Mouse (Mus musculus) spleen, embryonic (tissue): ENCODE measurements around the gene Atp8a1.

Experiments
- CTCF ChIA-PET: fragments of 350-600 bp; sonication (Branson Sonifier 250); formaldehyde crosslinking; loops from one replicate; lab custom pipeline; 2022; lab: Charles Lee

Gene Atp8a1

GRCm38 (mm10) chr5:67774186-67774585 is 73.0 kb downstream of the Atp8a1 start:
- CTCF ChIA-PET, result no interaction called here

- CTCF ChIA-PET, result interaction anchor here (0.6 kb wide), 1 partner anchor 82 kb away, joined by 7 read pairs; no protein-coding TSS in a partner anchor
Observed at GRCm38 (mm10) chr5:67768708-67769107, 78.5 kb downstream of the Atp8a1 start.

- CTCF ChIA-PET, result no interaction called here
Observed at GRCm38 (mm10) chr5:67764798-67765197, 82.4 kb downstream of the Atp8a1 start.

- CTCF ChIA-PET, result interaction anchor here (0.6 kb wide), 1 partner anchor 250 kb away, joined by 5 read pairs; no protein-coding TSS in a partner anchor
Observed at GRCm38 (mm10) chr5:67758126-67758525, 89.1 kb downstream of the Atp8a1 start.

- CTCF ChIA-PET, result interaction anchor here (0.7 to 2.5 kb wide), 2 partner anchors 257 to 366 kb away, joined by 4 to 30 read pairs; no protein-coding TSS in a partner anchor
Observed at GRCm38 (mm10) chr5:67756138-67756537, 91.1 kb downstream of the Atp8a1 start.

GRCm38 (mm10) chr5:67753057-67753456 is 94.2 kb downstream of the Atp8a1 start:
- CTCF ChIA-PET, result no interaction called here

GRCm38 (mm10) chr5:67752629-67753028 is 94.6 kb downstream of the Atp8a1 start:
- CTCF ChIA-PET, result no interaction called here

GRCm38 (mm10) chr5:67752007-67752406 is 95.2 kb downstream of the Atp8a1 start:
- CTCF ChIA-PET, result interaction anchor here (1.1 kb wide), 1 partner anchor 270 kb away, joined by 3 read pairs; no protein-coding TSS in a partner anchor

- CTCF ChIA-PET, result no interaction called here
Observed at GRCm38 (mm10) chr5:67739261-67739660, 108.0 kb downstream of the Atp8a1 start.

GRCm38 (mm10) chr5:67738133-67738532 is 109.1 kb downstream of the Atp8a1 start:
- CTCF ChIA-PET, result no interaction called here

- CTCF ChIA-PET, result interaction anchor here (0.8 kb wide), 1 partner anchor 11 kb away, joined by 3 read pairs; no protein-coding TSS in a partner anchor
Observed at GRCm38 (mm10) chr5:67735771-67736170, 111.5 kb downstream of the Atp8a1 start.

- CTCF ChIA-PET, result no interaction called here
Observed at GRCm38 (mm10) chr5:67733551-67734258, 113.5 kb downstream of the Atp8a1 start.

- CTCF ChIA-PET, result no interaction called here
Observed at GRCm38 (mm10) chr5:67733150-67733549, 114.1 kb downstream of the Atp8a1 start.

- CTCF ChIA-PET, result interaction anchor here (0.6 to 1.0 kb wide), 3 partner anchors 164 to 264 kb away, joined by 3 to 7 read pairs (median 3); no protein-coding TSS in a partner anchor
Observed at GRCm38 (mm10) chr5:67727755-67728154, 119.5 kb downstream of the Atp8a1 start.

- CTCF ChIA-PET, result interaction anchor here (0.7 to 1.0 kb wide), 2 partner anchors 194 to 210 kb away, joined by 3 to 9 read pairs; no protein-coding TSS in a partner anchor
Observed at GRCm38 (mm10) chr5:67726810-67727209, 120.4 kb downstream of the Atp8a1 start.

- CTCF ChIA-PET, result no interaction called here
Observed at GRCm38 (mm10) chr5:67701641-67702040, 145.6 kb downstream of the Atp8a1 start.

GRCm38 (mm10) chr5:67699418-67699817 is 147.8 kb downstream of the Atp8a1 start:
- CTCF ChIA-PET, result no interaction called here

GRCm38 (mm10) chr5:67698176-67698575 is 149.1 kb downstream of the Atp8a1 start:
- CTCF ChIA-PET, result no interaction called here

GRCm38 (mm10) chr5:67696741-67697596 is 150.3 kb downstream of the Atp8a1 start:
- CTCF ChIA-PET, result no interaction called here

- CTCF ChIA-PET, result no interaction called here
Observed at GRCm38 (mm10) chr5:67695055-67695710, 152.1 kb downstream of the Atp8a1 start.

- CTCF ChIA-PET, result interaction anchor here (0.6 kb wide), 1 partner anchor 1729 kb away, joined by 5 read pairs; no protein-coding TSS in a partner anchor
Observed at GRCm38 (mm10) chr5:67690336-67690735, 156.9 kb downstream of the Atp8a1 start.
